Mouse (Mus musculus) spleen, adult 2 months (tissue): Measurements from ENCODE around the gene Wdfy3.

Experiments
- CTCF ChIP-seq: fragments of 200-500 bp; IDR thresholded peaks from 2 replicates; pipeline ENCODE4 v1.5.1; 2011; ENCODE audit warnings: mild to moderate bottlenecking, inconsistent platforms; ENCODE audit not compliant: insufficient read depth, insufficient read length, insufficient replicate concordance; ENCODE audit errors: extremely low read depth
- POLR2A ChIP-seq: fragments of 200-500 bp; IDR thresholded peaks from 2 replicates; pipeline ENCODE4 v1.6.1; 2011; ENCODE audit warnings: low read depth, low read length, inconsistent platforms

DNA sequence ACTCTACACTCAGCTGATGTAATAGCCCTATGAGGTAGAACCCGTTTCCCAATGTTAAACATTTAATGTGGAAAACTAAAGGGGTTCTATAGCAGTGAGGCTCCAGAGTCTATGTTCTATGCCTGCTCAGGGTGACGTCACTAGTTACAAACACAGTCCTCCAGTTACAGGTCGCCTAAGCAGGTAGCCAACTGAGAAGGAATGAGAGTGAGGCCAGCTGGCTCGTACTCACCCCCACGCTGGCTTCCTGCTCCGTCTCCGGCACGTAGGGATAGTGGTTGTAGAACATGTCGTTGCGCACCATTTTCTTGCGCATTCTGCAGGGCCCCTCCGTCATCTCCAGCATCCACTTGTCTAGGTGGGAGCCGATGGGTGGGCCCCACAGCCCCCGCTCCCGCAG lies 187.5 kb downstream of the Wdfy3 start:
- TF ChIP-seq CTCF (no peak), POLR2A (no peak)
